Mouse (Mus musculus) midbrain, embryonic 12.5 days (tissue): Measurements from ENCODE around the gene Zbtb38. TPM values are rescaled to one million over a fixed set of nuclear protein-coding genes. Genes with fewer than 3 reads are reported as not detected.

Experiments used
- ATAC-seq: fragments of 200-750 bp; cut with Nextera tagmentation; 2 replicates; pipeline ENCODE4 v1.8.0; 2017; ENCODE audit warnings: low read depth, moderate TSS enrichment, moderate library complexity; ENCODE audit not compliant: low FRiP score
- H3K27ac ChIP-seq: fragments of 300-500 bp; sonication (generic); replicated peaks from 2 replicates; pipeline ENCODE4 v1.5.1; 2016; ENCODE audit warnings: mild to moderate bottlenecking
- H3K27me3 ChIP-seq: fragments of 300-500 bp; sonication (generic); 2 replicates; pipeline ENCODE4 v1.6.1; 2016; ENCODE audit warnings: mild to moderate bottlenecking
- H3K36me3 ChIP-seq: fragments of 300-500 bp; sonication (generic); 2 replicates; pipeline ENCODE4 v1.6.1; 2016
- H3K4me1 ChIP-seq: fragments of 300-500 bp; sonication (generic); 2 replicates; pipeline ENCODE4 v1.6.1; 2016
- H3K4me2 ChIP-seq: fragments of 300-500 bp; sonication (generic); replicated peaks from 2 replicates; pipeline ENCODE4 v1.6.1; 2016; ENCODE audit warnings: mild to moderate bottlenecking, moderate library complexity
- H3K4me3 ChIP-seq: fragments of 300-500 bp; sonication (generic); 2 replicates; pipeline ENCODE4 v1.5.1; 2016; ENCODE audit warnings: mild to moderate bottlenecking
- H3K9ac ChIP-seq: fragments of 300-500 bp; sonication (generic); replicated peaks from 2 replicates; pipeline ENCODE4 v1.6.1; 2016; ENCODE audit warnings: mild to moderate bottlenecking, moderate library complexity
- H3K9me3 ChIP-seq: fragments of 300-500 bp; sonication (generic); 2 replicates; pipeline ENCODE4 v1.6.1; 2016; ENCODE audit warnings: mild to moderate bottlenecking
- WGBS: fragments of 180-500 bp; shearing (Covaris S2); methylation state at CpG from one replicate; pipeline ENCODE4 v1.1.7; 2016; 5-methylcytosine and 5-hydroxymethylcytosine counted together
- polyA plus RNA-seq: library from polyadenylated mRNA; unstranded; fragments of >200 nt; fragmentation: Nextera tagmentation; extraction: Ambion mirVana; gene quantifications from 2 replicates; pipeline ENCODE4 v1.2.1, GENCODE M21; 2016

Zbtb38 gene
- polyA plus RNA-seq, 1 experiment from 2014 or later = 17.7 TPM

DNA sequence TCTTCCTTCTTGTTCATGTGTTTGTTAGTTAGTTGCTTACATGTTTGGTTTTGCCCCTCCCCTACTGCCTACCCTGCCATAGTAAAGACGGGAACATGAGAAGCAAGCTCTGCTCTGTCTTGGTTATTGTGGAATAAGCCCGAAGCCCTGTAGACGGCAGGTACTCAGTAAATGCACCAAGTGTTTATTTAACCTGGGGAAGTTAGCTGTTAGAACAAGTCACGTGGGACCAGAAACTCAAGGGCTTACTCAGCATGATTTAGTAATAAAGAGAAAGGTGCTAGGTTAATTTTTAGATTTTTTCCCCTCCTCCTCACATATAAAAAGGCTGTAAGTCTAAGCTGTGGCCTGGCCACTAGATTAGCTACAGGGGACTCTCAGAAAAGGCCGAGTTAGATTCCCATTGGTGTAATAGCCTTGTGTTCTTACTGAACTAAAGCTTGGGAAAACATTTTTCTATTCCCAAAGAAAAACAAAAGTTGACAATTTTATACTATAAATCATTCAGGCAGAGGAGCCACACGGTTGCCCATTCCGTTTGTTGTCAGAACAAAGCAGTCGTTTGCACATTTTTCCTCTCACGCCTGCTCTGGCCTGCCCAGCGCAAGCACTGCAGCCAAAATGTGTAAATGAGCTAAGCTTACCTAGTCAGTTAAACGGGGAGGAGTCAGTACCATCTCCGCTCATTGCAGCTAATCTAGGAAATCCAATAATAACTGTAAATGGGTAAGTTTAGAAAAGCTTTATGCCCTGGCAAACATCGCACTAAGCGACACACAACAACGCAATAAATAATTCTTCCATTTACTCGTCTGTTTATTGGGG lies 24.1 kb downstream of the Zbtb38 start:
- Histone ChIP-seq H3K4me3 (no peak overlapping the region), H3K4me1 (peaks cover 48% of the 10 kb centered on the region)

GRCm38 (mm10) chr9:96727688-96728087 lies 24.9 kb downstream of the Zbtb38 start:
- WGBS = 87% methylated on average over 6 of the region's 6 CpGs
- no peaks in the 10 kb centered on the region for H3K36me3 ChIP-seq
- no peak overlapping the region for H3K4me3 ChIP-seq
- H3K4me2 ChIP-seq = no peak overlapping the region
- no peak for ATAC-seq
- H3K27ac ChIP-seq = no peak overlapping the region
- peaks cover 18% of the 10 kb centered on the region for H3K27me3 ChIP-seq
- no peak overlapping the region for H3K9ac ChIP-seq
- peaks cover 44% of the 10 kb centered on the region for H3K4me1 ChIP-seq
- no peaks in the 10 kb centered on the region for H3K9me3 ChIP-seq

More for the DNA sequence above, 24.1 kb downstream of the Zbtb38 start:
- no peak overlapping the region for H3K9ac ChIP-seq
- ATAC-seq = no peak
- no peaks in the 10 kb centered on the region for H3K36me3 ChIP-seq
- peaks cover 18% of the 10 kb centered on the region for H3K27me3 ChIP-seq
- H3K4me2 ChIP-seq = 0 out of 2 replicates have a peak overlapping the region, but pooled peaks have one; percentile 28
- peak overlapping the region; percentile 30; the same call in 1 of the 2 replicates for H3K27ac ChIP-seq
- WGBS = 71% methylated on average over 16 of the region's 16 CpGs
- H3K9me3 ChIP-seq = no peaks in the 10 kb centered on the region

DNA sequence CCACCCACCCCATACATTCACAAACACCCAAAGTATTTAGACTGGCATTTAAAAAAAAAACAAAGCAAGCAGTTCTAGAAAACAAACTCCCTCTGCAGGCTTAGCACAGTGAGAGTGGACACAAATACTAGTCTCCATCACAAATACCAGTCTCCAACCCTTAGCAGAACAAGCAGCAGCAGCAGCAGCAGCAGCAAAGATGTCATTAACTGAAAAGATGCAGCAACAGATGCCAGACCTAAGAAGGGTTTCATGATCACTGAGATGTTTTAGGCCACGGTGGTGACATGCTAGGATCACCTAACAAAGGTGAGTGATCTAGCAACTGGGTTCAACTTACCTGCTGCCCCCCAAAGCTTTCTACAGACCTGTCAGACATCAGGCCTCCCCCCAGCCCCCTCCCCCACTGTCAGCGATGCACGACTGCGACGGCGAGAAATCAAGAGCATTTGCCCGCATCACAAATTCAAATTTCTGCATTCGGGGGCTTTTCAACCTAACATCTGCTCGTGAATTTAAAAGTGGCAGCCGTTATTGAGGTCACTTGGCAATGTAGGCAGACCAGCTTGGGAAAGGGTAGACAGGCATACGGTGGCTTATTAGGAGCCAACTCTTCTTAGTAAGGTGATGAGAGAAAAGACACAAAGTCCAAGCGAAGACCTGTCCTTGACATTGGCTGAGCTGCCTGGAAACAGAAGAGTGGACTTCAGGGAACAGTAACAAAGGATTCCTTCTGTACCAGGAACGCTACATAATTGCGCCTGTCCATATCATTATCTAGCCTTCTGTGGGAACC lies 26.1 kb downstream of the Zbtb38 start:
- peaks cover 33% of the 10 kb centered on the region for H3K4me1 ChIP-seq
- H3K27me3 ChIP-seq = peaks cover 18% of the 10 kb centered on the region
- peak overlapping the region; percentile 29 for H3K4me2 ChIP-seq
- ATAC-seq = peak; percentile 10; the same call in 1 of the 2 replicates
- 0 out of 2 replicates have a peak overlapping the region, but pooled peaks have one; percentile 16 for H3K9ac ChIP-seq
- 26% methylated on average over 14 of the region's 14 CpGs for WGBS
- H3K27ac ChIP-seq = peak overlapping the region; percentile 83
- H3K36me3 ChIP-seq = no peaks in the 10 kb centered on the region
- H3K4me3 ChIP-seq = no peak overlapping the region
- no peaks in the 10 kb centered on the region for H3K9me3 ChIP-seq

GRCm38 (mm10) chr9:96725582-96726320 lies 26.9 kb downstream of the Zbtb38 start:
- peak; percentile 87 for ATAC-seq
- H3K4me1 ChIP-seq = peaks cover 33% of the 10 kb centered on the region
- no peak overlapping the region for H3K9ac ChIP-seq
- peak overlapping the region; percentile 29 for H3K4me2 ChIP-seq
- WGBS = 4% methylated on average over 9 of the region's 9 CpGs
- no peaks in the 10 kb centered on the region for H3K9me3 ChIP-seq
- peak overlapping the region; percentile 83 for H3K27ac ChIP-seq
- peaks cover 18% of the 10 kb centered on the region for H3K27me3 ChIP-seq
- no peaks in the 10 kb centered on the region for H3K36me3 ChIP-seq
- no peak overlapping the region for H3K4me3 ChIP-seq

- 88% methylated on average over 6 of the region's 6 CpGs for WGBS
- Histone ChIP-seq H3K4me3 (no peak overlapping the region), H3K4me1 (peaks cover 46% of the 10 kb centered on the region)
Measured at GRCm38 (mm10) chr9:96723650-96724049, 29.0 kb downstream of the Zbtb38 start.

GRCm38 (mm10) chr9:96721163-96721799 lies 31.4 kb downstream of the Zbtb38 start:
- ATAC-seq = no peak
- Histone ChIP-seq H3K4me2 (no peak overlapping the region), H3K9me3 (no peaks in the 10 kb centered on the region), H3K36me3 (no peaks in the 10 kb centered on the region), H3K27ac (no peak overlapping the region), H3K9ac (no peak overlapping the region), H3K4me3 (no peak overlapping the region), H3K4me1 (peaks cover 34% of the 10 kb centered on the region), H3K27me3 (peaks cover 4% of the 10 kb centered on the region; the same call in 1 of the 2 replicates)
- 90% methylated on average over 8 of the region's 8 CpGs for WGBS

More at GRCm38 (mm10) chr9:96723650-96724049, 29.0 kb downstream of the Zbtb38 start:
- no peak overlapping the region for H3K27ac ChIP-seq
- H3K27me3 ChIP-seq = peaks cover 18% of the 10 kb centered on the region
- no peak overlapping the region for H3K4me2 ChIP-seq
- H3K9me3 ChIP-seq = no peaks in the 10 kb centered on the region
- no peak for ATAC-seq
- H3K9ac ChIP-seq = no peak overlapping the region
- no peaks in the 10 kb centered on the region for H3K36me3 ChIP-seq

GRCm38 (mm10) chr9:96720510-96721162 lies 32.0 kb downstream of the Zbtb38 start:
- WGBS = 74% methylated on average over 11 of the region's 11 CpGs
- peaks cover 27% of the 10 kb centered on the region for H3K4me1 ChIP-seq
- no peak overlapping the region for H3K4me3 ChIP-seq
- no peak for ATAC-seq
- no peak overlapping the region for H3K27ac ChIP-seq
- H3K9me3 ChIP-seq = no peaks in the 10 kb centered on the region
- peak overlapping the region; percentile 67 for H3K4me2 ChIP-seq
- peak overlapping the region; percentile 94; the same call in 1 of the 2 replicates for H3K9ac ChIP-seq
- peaks cover 4% of the 10 kb centered on the region; the same call in 1 of the 2 replicates for H3K27me3 ChIP-seq
- H3K36me3 ChIP-seq = no peaks in the 10 kb centered on the region

DNA sequence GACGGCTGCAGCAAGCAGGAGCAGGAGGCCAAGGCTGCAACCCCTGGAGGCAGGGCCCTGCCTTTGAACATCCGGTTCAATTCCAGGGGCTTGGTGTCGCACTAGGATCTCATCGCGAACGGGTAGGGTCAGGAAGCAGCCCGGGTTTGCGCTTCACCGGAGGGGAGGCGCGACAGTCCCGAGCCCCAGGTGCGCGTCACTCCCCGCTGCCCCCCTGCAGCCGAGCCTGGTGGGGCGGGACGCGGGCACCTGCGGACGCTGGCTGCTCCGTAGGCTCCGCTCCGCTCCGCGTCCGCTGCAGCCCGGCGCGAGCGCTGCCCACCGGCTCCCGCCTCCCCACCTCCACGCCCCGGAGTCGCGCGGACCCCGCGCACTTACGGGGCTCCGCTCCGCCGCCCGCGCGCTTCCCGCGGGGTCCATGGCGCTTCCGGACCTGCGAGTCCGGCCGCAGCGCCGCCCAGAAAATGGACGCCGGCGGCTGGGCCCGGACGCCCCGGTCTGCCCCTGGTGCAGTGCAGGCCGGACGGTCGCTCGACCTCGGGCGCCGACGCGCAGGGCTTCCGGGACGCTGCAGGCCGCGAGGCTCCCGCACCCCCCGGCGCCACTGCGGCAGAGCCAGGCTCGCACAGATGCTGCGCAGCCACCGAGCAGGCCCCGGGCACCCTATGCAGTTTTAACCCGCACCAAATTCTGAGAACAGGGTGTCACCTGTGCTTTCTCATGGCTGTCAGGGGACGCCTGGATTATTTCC lies 33.0 kb downstream of the Zbtb38 start:
- H3K4me2 ChIP-seq = peak overlapping the region; percentile 67
- peaks cover 22% of the 10 kb centered on the region for H3K4me1 ChIP-seq
- no peaks in the 10 kb centered on the region for H3K9me3 ChIP-seq
- H3K27ac ChIP-seq = peak overlapping the region; percentile 94
- peak; percentile 87 for ATAC-seq
- H3K36me3 ChIP-seq = no peaks in the 10 kb centered on the region
- WGBS = under 1% methylated on average over 76 of the region's 85 CpGs
- H3K9ac ChIP-seq = peak overlapping the region; percentile 94
- peak overlapping the region; percentile 82 for H3K4me3 ChIP-seq
- H3K27me3 ChIP-seq = no peaks in the 10 kb centered on the region; the same call in 1 of the 2 replicates

DNA sequence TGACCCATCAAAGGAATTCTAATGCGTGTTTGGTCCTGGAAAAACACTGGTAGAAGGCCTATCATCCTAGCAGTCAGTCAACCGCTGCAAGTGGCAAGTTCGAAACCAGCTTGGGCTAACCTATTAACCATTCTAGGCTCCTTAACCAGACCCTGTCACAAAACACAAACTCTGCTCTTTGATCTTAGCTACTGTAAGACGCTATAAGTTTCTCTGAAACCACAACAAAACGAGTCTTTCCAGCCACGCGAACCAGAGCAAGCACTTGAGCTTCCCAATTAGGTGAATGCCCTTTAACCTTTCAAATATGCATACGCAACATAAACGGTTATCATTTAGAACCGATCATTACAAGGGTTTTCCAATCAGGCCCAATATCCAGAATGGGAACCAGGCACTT lies 33.7 kb downstream of the Zbtb38 start:
- H3K36me3 ChIP-seq = no peaks in the 10 kb centered on the region
- peak overlapping the region; percentile 82 for H3K4me3 ChIP-seq
- H3K27me3 ChIP-seq = no peaks in the 10 kb centered on the region; the same call in 1 of the 2 replicates
- H3K4me2 ChIP-seq = peak overlapping the region; percentile 67
- no peaks in the 10 kb centered on the region for H3K9me3 ChIP-seq
- 63% methylated on average over 10 of the region's 10 CpGs for WGBS
- peak overlapping the region; percentile 94 for H3K27ac ChIP-seq
- no peak overlapping the region for H3K9ac ChIP-seq
- peaks cover 22% of the 10 kb centered on the region; the same call in 1 of the 2 replicates for H3K4me1 ChIP-seq
- ATAC-seq = no peak

DNA sequence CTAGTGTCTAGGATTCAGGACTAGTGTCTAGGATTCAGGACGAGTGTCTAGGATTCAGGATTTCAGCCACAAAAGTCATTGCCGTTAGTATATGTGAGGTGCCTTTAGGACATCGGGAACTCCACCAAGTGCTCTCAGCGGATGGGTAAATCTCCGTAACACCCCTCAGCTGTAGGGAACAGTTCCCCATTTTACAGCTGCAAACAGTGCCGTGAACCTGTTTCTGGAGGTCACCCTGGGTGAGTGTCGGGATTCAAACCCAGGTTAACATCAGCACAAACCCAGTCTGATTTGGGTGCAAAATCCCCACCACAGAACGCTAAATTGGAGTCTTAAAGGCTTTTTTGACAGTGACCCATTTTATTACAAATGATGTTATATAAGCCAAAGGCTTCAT lies 34.2 kb downstream of the Zbtb38 start:
- Histone ChIP-seq H3K4me1 (peaks cover 22% of the 10 kb centered on the region; the same call in 1 of the 2 replicates), H3K9me3 (no peaks in the 10 kb centered on the region), H3K4me3 (no peak overlapping the region), H3K36me3 (no peaks in the 10 kb centered on the region), H3K27ac (no peak overlapping the region), H3K9ac (no peak overlapping the region), H3K27me3 (no peaks in the 10 kb centered on the region; the same call in 1 of the 2 replicates), H3K4me2 (no peak overlapping the region)
- 94% methylated on average over 8 of the region's 8 CpGs for WGBS
- no peak for ATAC-seq
